Mouse (Mus musculus) embryonic facial prominence, embryonic 14.5 days (tissue): ENCODE measurements around the gene Krt9. TPM values are rescaled to one million over a fixed set of nuclear protein-coding genes. Genes with fewer than 3 reads are reported as not detected.
"Not testable (repeated sequence)": the region's sequence is repeated elsewhere in the genome, so short reads cannot be mapped to it uniquely, and the experiment has no call there.

ENCODE experiments used
- ATAC-seq: fragments of 200-750 bp; cut with Nextera tagmentation; 2 replicates; pipeline ENCODE4 v1.8.0; 2017; ENCODE audit warnings: low read depth, moderate number of reproducible peaks, moderate TSS enrichment
- DNase-seq: peaks from one replicate; pipeline ENCODE4 v3.0.0-alpha.2; 2015; ENCODE audit warnings: low spot score
- H3K27ac ChIP-seq: fragments of 300-500 bp; sonication (generic); replicated peaks from 2 replicates; pipeline ENCODE4 v1.5.1; 2014; ENCODE audit warnings: low read depth, mild to moderate bottlenecking, low read length, moderate library complexity
- H3K27me3 ChIP-seq: fragments of 300-500 bp; sonication (generic); replicated peaks from 2 replicates; pipeline ENCODE4 v1.6.1; 2014; ENCODE audit warnings: low read length; ENCODE audit not compliant: control insufficient read depth, insufficient read depth
- H3K36me3 ChIP-seq: fragments of 300-500 bp; sonication (generic); 2 replicates; pipeline ENCODE4 v1.6.1; 2014; ENCODE audit warnings: low read length, mixed read lengths; ENCODE audit not compliant: control insufficient read depth, insufficient read depth
- H3K4me1 ChIP-seq: fragments of 300-500 bp; sonication (generic); 2 replicates; pipeline ENCODE4 v1.6.1; 2014; ENCODE audit warnings: antibody characterized with exemption, low read length; ENCODE audit not compliant: control insufficient read depth, insufficient read depth
- H3K4me2 ChIP-seq: fragments of 300-500 bp; sonication (generic); 2 replicates; pipeline ENCODE4 v1.6.1; 2014; ENCODE audit warnings: low read depth, mild to moderate bottlenecking, low read length, moderate library complexity, mixed read lengths
- H3K4me3 ChIP-seq: fragments of 300-500 bp; sonication (generic); 2 replicates; pipeline ENCODE4 v1.5.1; 2014; ENCODE audit warnings: low read depth, mild to moderate bottlenecking, low read length
- H3K9ac ChIP-seq: fragments of 300-500 bp; sonication (generic); 2 replicates; pipeline ENCODE4 v1.6.1; 2014; ENCODE audit warnings: low read depth, mild to moderate bottlenecking, low read length, moderate library complexity, mixed read lengths
- H3K9me3 ChIP-seq: fragments of 300-500 bp; sonication (generic); 2 replicates; pipeline ENCODE4 v1.6.1; 2016; ENCODE audit warnings: low read length; ENCODE audit not compliant: control insufficient read depth
- WGBS: fragments of 180-500 bp; shearing (Covaris S2); extraction: QIAGEN DNeasy Blood & Tissue Kit; methylation state at CpG from one replicate; pipeline ENCODE4 v1.1.7; 2014; 5-methylcytosine and 5-hydroxymethylcytosine counted together
- polyA plus RNA-seq: library from polyadenylated mRNA; unstranded; fragments of >200 nt; fragmentation: Nextera tagmentation; extraction: Ambion mirVana; gene quantifications from 2 replicates; pipeline ENCODE4 v1.2.1, GENCODE M21; 2014

Krt9 gene
- not detected in 2 replicates for polyA plus RNA-seq

DNA sequence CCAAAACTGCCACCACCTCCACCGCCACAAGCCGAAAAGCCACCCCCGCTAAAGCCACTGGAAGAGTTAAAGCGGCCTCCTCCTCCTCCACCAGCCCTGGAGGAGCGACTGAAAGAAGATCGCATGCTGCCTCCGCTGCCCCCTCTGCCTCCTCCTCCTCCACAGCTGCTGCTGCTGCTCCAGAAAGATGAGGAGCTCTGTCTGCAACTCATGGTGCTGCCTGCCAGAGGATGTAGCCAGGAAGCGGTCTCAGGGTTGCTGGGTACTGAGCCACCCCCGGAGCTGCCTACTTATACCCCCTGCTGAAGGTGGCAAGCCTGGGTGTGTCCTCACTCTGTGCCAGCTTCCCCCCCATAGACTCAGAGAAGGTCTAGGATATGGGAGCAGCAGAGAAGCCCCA lies at the start of gene Krt9:
Gene Krt9 (minus strand): TSS at position 255 of the 400 bp plus-strand sequence.
- DNase-seq (no peak), ATAC-seq (no peak)
- H3K9me3 ChIP-seq, result no peaks in the 10 kb centered on the region
- H3K27ac ChIP-seq, result no peak within 1 kb of the TSS
- H3K9ac ChIP-seq, result no peak within 1 kb of the TSS
- no peak within 1 kb of the TSS for H3K4me2 ChIP-seq
- no peaks in the 10 kb centered on the region for H3K36me3 ChIP-seq
- WGBS, result 72% methylated on average over 5 of the region's 9 CpGs
- no peaks in the 10 kb centered on the region for H3K27me3 ChIP-seq
- no peak within 1 kb of the TSS for H3K4me3 ChIP-seq
- no peaks in the 10 kb centered on the region for H3K4me1 ChIP-seq

- not testable (repeated sequence) for H3K9me3 ChIP-seq, H3K4me1 ChIP-seq, DNase-seq, H3K27ac ChIP-seq, H3K36me3 ChIP-seq, H3K4me2 ChIP-seq, H3K9ac ChIP-seq, ATAC-seq, H3K4me3 ChIP-seq, H3K27me3 ChIP-seq
- 93% methylated on average over 4 of the region's 4 CpGs for WGBS
Measured at GRCm38 (mm10) chr11:100240272-100240671, 47.2 kb upstream of the Krt9 start.

- H3K27ac ChIP-seq, result no peak overlapping the region
- H3K9ac ChIP-seq, result no peak overlapping the region
- 69% methylated on average over 8 of the region's 8 CpGs for WGBS
- H3K4me3 ChIP-seq, result no peak overlapping the region
- H3K27me3 ChIP-seq, result no peaks in the 10 kb centered on the region
- H3K4me2 ChIP-seq, result no peak overlapping the region
- peaks cover 11% of the 10 kb centered on the region for H3K9me3 ChIP-seq
- peak; percentile 9 for DNase-seq
- no peak for ATAC-seq
- no peaks in the 10 kb centered on the region for H3K36me3 ChIP-seq
- H3K4me1 ChIP-seq, result no peaks in the 10 kb centered on the region
Measured at GRCm38 (mm10) chr11:100221741-100222140, 28.7 kb upstream of the Krt9 start.

DNA sequence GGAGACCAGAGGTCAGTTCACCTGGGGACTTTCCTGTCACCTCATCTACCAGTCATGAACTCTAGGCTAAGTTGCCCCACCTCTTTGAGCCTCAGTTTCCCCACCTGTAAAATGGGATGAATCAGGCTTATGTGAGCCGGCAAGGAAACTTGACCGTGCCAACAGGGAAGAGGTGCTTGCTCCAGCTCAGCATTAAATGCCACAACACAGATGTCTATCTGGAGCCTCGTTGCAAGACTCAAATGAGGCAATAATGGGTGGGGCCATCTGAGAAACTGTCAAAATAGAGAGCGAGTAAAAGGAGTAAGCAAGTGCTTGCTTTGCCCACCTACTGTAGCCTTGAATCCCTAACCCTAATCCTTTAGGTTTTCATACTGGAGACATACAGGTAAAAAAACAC lies 26.3 kb upstream of the Krt9 start:
- no peaks in the 10 kb centered on the region for H3K27me3 ChIP-seq
- no peaks in the 10 kb centered on the region for H3K9me3 ChIP-seq
- no peak for DNase-seq
- H3K4me2 ChIP-seq, result no peak overlapping the region
- no peak overlapping the region for H3K27ac ChIP-seq
- H3K4me1 ChIP-seq, result no peaks in the 10 kb centered on the region
- no peaks in the 10 kb centered on the region for H3K36me3 ChIP-seq
- ATAC-seq, result no peak
- no peak overlapping the region for H3K9ac ChIP-seq
- no peak overlapping the region for H3K4me3 ChIP-seq
- WGBS, result 86% methylated on average over 4 of the region's 4 CpGs

GRCm38 (mm10) chr11:100208542-100208941 lies 15.5 kb upstream of the Krt9 start:
- peak; percentile 65 for DNase-seq
- H3K4me2 ChIP-seq, result no peak overlapping the region

GRCm38 (mm10) chr11:100207498-100207897 lies 14.5 kb upstream of the Krt9 start, which contains the start of gene Krt14:
Gene Krt14, minus strand, starts transcription at chr11:100207548.
- ATAC-seq, result no peak
- DNase-seq, result peak; percentile 61
- Histone ChIP-seq H3K27me3 (no peaks in the 10 kb centered on the region), H3K27ac (peak within 1 kb of the TSS; percentile 59), H3K4me3 (peak within 1 kb of the TSS; percentile 31), H3K4me2 (peak within 1 kb of the TSS; percentile 24; the same call in 1 of the 2 replicates), H3K4me1 (no peaks in the 10 kb centered on the region), H3K36me3 (no peaks in the 10 kb centered on the region), H3K9ac (peak within 1 kb of the TSS; percentile 53), H3K9me3 (no peaks in the 10 kb centered on the region)
- WGBS, result 75% methylated on average over 8 of the region's 8 CpGs

More at GRCm38 (mm10) chr11:100208542-100208941, 15.5 kb upstream of the Krt9 start:
- Histone ChIP-seq H3K4me1 (no peaks in the 10 kb centered on the region), H3K4me3 (no peak overlapping the region), H3K36me3 (no peaks in the 10 kb centered on the region), H3K27ac (peak overlapping the region; percentile 59), H3K27me3 (no peaks in the 10 kb centered on the region), H3K9ac (no peak overlapping the region), H3K9me3 (no peaks in the 10 kb centered on the region)
- WGBS, result 37% methylated on average over 6 of the region's 6 CpGs
- ATAC-seq, result peak; percentile 68

- H3K27me3 ChIP-seq, result no peaks in the 10 kb centered on the region
- H3K9ac ChIP-seq, result no peak overlapping the region
- H3K36me3 ChIP-seq, result no peaks in the 10 kb centered on the region
- no peaks in the 10 kb centered on the region for H3K9me3 ChIP-seq
- no peak overlapping the region for H3K4me3 ChIP-seq
- no peak overlapping the region for H3K4me2 ChIP-seq
- H3K27ac ChIP-seq, result no peak overlapping the region
- no peaks in the 10 kb centered on the region for H3K4me1 ChIP-seq
- ATAC-seq, result no peak
- peak; percentile 86 for DNase-seq
- WGBS, result 17% methylated on average over 6 of the region's 6 CpGs
Measured at GRCm38 (mm10) chr11:100203448-100203847, 10.4 kb upstream of the Krt9 start.

GRCm38 (mm10) chr11:100202906-100203305 lies 9.9 kb upstream of the Krt9 start:
- Histone ChIP-seq H3K27ac (no peak overlapping the region), H3K4me2 (no peak overlapping the region), H3K9me3 (no peaks in the 10 kb centered on the region), H3K36me3 (no peaks in the 10 kb centered on the region), H3K4me3 (no peak overlapping the region), H3K4me1 (no peaks in the 10 kb centered on the region), H3K27me3 (no peaks in the 10 kb centered on the region), H3K9ac (no peak overlapping the region)
- 77% methylated on average over 4 of the region's 4 CpGs for WGBS
- no peak for DNase-seq
- ATAC-seq, result no peak

- H3K9ac ChIP-seq, result no peak overlapping the region
- H3K4me3 ChIP-seq, result no peak overlapping the region
- no peak overlapping the region for H3K27ac ChIP-seq
- no peaks in the 10 kb centered on the region for H3K9me3 ChIP-seq
- DNase-seq (peak; percentile 39), ATAC-seq (no peak)
- H3K4me1 ChIP-seq, result no peaks in the 10 kb centered on the region
- H3K36me3 ChIP-seq, result no peaks in the 10 kb centered on the region
- H3K4me2 ChIP-seq, result no peak overlapping the region
- 44% methylated on average over 8 of the region's 8 CpGs for WGBS
- H3K27me3 ChIP-seq, result no peaks in the 10 kb centered on the region
Measured at GRCm38 (mm10) chr11:100200104-100200820, 7.2 kb upstream of the Krt9 start.
